ENCODE assay signal across 8 mouse cellular contexts in the genomic region with DNA sequence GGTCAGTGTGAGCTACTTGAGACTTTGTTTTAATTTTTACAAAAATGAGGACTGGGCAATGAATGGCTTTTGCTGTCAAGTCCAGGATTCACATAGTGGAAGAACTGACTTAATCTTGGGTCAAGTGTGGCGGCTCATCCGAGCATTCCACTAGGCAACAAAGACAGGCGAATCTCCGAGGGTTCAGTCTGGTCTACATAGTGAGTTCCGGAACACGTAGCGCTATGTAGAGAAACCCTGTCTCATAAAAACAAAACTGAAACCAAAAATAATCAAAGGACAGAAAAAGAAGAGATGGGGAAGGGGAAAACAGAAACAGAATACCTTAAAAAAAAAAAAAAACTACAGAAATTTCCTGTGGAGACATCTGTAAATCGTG. TPM values are rescaled to one million over a fixed set of nuclear protein-coding genes. Genes with fewer than 3 reads are reported as not detected.
DNase-seq lines count a peak whose midpoint lies in the region; ATAC-seq lines count a peak whose summit lies in the region.

No protein-coding gene starts in this region.

- H3K9me3 ChIP-seq in forebrain, embryonic 12.5 days = no peaks in the 10 kb centered on the region
- H3K9me3 ChIP-seq in liver, embryonic 11.5 days (ENCODE audit: control insufficient read depth, low read length) = no peaks in the 10 kb centered on the region

- DNase-seq in heart, adult 18-20 months = peak; percentile 6 to 27
- no peak for DNase-seq in heart, adult 11 months
- peak; percentile 83 for DNase-seq in A20 (ENCODE audit: low read depth, low spot score)
- no peak for DNase-seq in liver, embryonic 11.5 days (ENCODE audit: low spot score)
- peak; percentile 39 for DNase-seq in thymus, postnatal 14 days
- DNase-seq in lung, postnatal 10 days = no peak

- H3K36me3 ChIP-seq in forebrain, embryonic 12.5 days (replicated peaks) = no peaks in the 10 kb centered on the region
- H3K36me3 ChIP-seq in liver, embryonic 11.5 days (ENCODE audit: control insufficient read depth, insufficient read depth, low read length) = no peaks in the 10 kb centered on the region

- ATAC-seq in forebrain, embryonic 12.5 days (ENCODE audit: low FRiP score) = no peak
- no peak for ATAC-seq in liver, embryonic 11.5 days (replicated peaks; ENCODE audit: low FRiP score)
- ATAC-seq in monocyte, adult 5-6 weeks (replicated peaks; ENCODE audit: insufficient number of reproducible peaks, low FRiP score, low TSS enrichment, poor library complexity, severe bottlenecking) = no peak

- H3K4me2 ChIP-seq in forebrain, embryonic 12.5 days = peak overlapping the region; percentile 68
- H3K4me2 ChIP-seq in liver, embryonic 11.5 days = peak overlapping the region; percentile 72

- no peak overlapping the region for H3K9ac ChIP-seq in forebrain, embryonic 12.5 days
- H3K9ac ChIP-seq in liver, embryonic 11.5 days (ENCODE audit: low read depth, low read length) = no peak overlapping the region

- peaks cover 14% of the 10 kb centered on the region for H3K27me3 ChIP-seq in forebrain, embryonic 12.5 days
- H3K27me3 ChIP-seq in liver, embryonic 11.5 days (replicated peaks; ENCODE audit: control insufficient read depth, insufficient read depth, low read length) = no peaks in the 10 kb centered on the region

- WGBS in forebrain, embryonic 12.5 days = 59% methylated on average over 8 of the region's 8 CpGs
- 48% methylated on average over 8 of the region's 8 CpGs for WGBS in liver, embryonic 11.5 days

- no peak overlapping the region for H3K4me3 ChIP-seq in forebrain, embryonic 12.5 days (replicated peaks)
- H3K4me3 ChIP-seq in liver, embryonic 11.5 days (ENCODE audit: low read depth, low read length) = peak overlapping the region; percentile 72

- no peak overlapping the region for H3K27ac ChIP-seq in forebrain, embryonic 12.5 days
- H3K27ac ChIP-seq in liver, embryonic 11.5 days (ENCODE audit: low read depth, low read length) = no peak overlapping the region

- H3K4me1 ChIP-seq in forebrain, embryonic 12.5 days = peaks cover 5% of the 10 kb centered on the region; the same call in 1 of the 2 replicates
- H3K4me1 ChIP-seq in liver, embryonic 11.5 days (replicated peaks; ENCODE audit: control insufficient read depth, insufficient read depth, low read length) = no peaks in the 10 kb centered on the region; the same call in 1 of the 2 replicates

RNA-seq across cellular contexts. Expression of gene Tmem192, which starts 0.6 kb away (rescaled TPM):
- 10 to 100 TPM; 23.9 to 27.7 TPM for total RNA-seq in heart, adult 18-20 months (2021)
- polyA plus RNA-seq in forebrain, embryonic 12.5 days (2016; fragmentation: Nextera tagmentation; extraction: Ambion mirVana) = 14.6 and 16.1 TPM in 2 replicates
- polyA plus RNA-seq in liver, embryonic 11.5 days (2014; fragmentation: Nextera tagmentation; extraction: Ambion mirVana) = 25.0 and 28.0 TPM in 2 replicates
- total RNA-seq in monocyte, adult 5-6 weeks (2017) = 21.7 to 28.7 TPM (median 26.3 TPM) in 3 replicates

RNA-seq across cellular contexts. Expression of gene Trim75, which starts 41.2 kb away (rescaled TPM):
- not detected for total RNA-seq in heart, adult 18-20 months (2021)
- polyA plus RNA-seq in forebrain, embryonic 12.5 days (2016; fragmentation: Nextera tagmentation; extraction: Ambion mirVana) = not detected in 2 replicates
- polyA plus RNA-seq in liver, embryonic 11.5 days (2014; fragmentation: Nextera tagmentation; extraction: Ambion mirVana) = not detected in 2 replicates
- not detected in 3 replicates for total RNA-seq in monocyte, adult 5-6 weeks (2017)

Comparison
In these comparisons a context has a peak if more than half of its experiments do, and no peak if none do; other contexts are left out.
1. DNase-seq: peak in heart, adult 18-20 months (2 of 2), A20 (single experiment) and thymus, postnatal 14 days (single experiment); none in heart, adult 11 months (single experiment), liver, embryonic 11.5 days (single experiment) and lung, postnatal 10 days (single experiment).